Mouse (Mus musculus) bone marrow, adult 2 months (tissue): ENCODE results near the gene Chmp6.

Source experiments
- CTCF ChIP-seq: fragments of 200-500 bp; IDR thresholded peaks from 2 replicates; pipeline ENCODE4 v1.5.1; 2011; ENCODE audit warnings: low read length, control low read depth; ENCODE audit not compliant: control insufficient read depth, insufficient read depth
- POLR2A ChIP-seq: fragments of 200-500 bp; IDR thresholded peaks from 2 replicates; pipeline ENCODE4 v1.6.1; 2011; ENCODE audit warnings: low read depth, mild to moderate bottlenecking, control low read depth, low read length, borderline replicate concordance; ENCODE audit not compliant: control insufficient read depth

GRCm38 (mm10) chr11:119958856-119959255 lies 45.6 kb downstream of the Chmp6 start:
- no peak for TF ChIP-seq CTCF
- TF ChIP-seq POLR2A, result no peak
